Mouse (Mus musculus) cerebellum, postnatal 10 days (tissue): Measurements from ENCODE around the gene Trappc6a.
"Not testable (repeated sequence)": the region's sequence is repeated elsewhere in the genome, so short reads cannot be mapped to it uniquely, and the experiment has no call there.

Experiments
- DNase-seq, 2 experiments: peaks; one replicate each; pipeline ENCODE4 v3.0.0; 2021; ENCODE audit warnings: mixed read lengths in 2 of 2

The Trappc6a gene

DNA sequence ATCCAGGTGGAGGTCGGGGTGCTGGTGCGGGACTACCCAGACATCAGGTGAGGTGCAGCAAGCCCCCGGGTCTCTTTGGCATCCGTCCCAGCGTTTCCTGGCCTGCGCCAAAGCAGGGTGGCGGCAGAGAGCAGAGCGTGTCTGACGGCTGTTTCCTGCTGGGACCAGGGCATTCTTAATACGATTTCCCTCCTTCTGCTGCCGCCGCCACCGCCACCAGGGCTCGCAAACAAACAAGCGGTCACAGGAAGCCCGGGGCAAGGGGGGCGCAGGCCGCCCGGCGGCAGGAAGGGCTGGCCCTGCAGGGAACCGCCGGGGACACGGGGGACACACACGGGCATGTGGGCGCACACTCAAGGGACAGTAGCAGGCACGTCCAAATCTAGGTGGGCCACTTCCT, 16.5 kb upstream of the Trappc6a start:
- peak; percentile 59 to 65 for DNase-seq

DNA sequence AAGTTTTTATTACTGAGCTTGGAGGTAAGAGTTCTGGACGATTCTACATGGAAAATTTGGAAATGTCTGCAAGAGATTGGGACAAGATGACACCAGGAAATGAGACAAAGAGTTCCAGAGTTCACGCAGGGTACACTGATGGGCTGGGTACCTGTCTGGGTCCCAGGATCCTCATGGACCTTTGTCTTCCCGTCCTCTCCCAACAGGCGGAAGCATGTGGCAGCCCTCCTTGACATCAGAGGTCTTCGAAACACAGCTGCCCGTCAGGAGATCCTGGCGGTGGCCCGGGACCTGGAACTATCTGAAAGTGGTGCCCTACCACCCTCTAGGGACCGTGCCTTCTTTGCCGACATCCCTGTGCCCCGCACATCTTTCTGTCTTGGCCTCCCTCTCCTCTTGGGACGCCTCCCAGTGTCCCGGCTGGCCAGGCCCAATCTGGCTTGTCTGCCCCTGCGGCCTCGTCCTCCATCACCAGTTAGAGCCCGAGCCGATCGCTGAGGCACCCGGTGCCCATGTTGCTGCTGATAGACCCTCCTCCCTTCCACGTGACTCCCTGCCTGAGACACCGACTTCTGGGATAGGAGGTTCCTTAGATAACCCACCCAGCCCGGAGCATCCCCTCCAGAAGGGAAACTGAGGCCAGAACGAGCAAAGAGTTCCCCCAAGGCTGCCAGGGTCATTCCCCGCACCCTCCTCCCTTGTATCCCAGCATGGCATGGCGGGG, 13.3 kb upstream of the Trappc6a start:
- DNase-seq = no peak

DNA sequence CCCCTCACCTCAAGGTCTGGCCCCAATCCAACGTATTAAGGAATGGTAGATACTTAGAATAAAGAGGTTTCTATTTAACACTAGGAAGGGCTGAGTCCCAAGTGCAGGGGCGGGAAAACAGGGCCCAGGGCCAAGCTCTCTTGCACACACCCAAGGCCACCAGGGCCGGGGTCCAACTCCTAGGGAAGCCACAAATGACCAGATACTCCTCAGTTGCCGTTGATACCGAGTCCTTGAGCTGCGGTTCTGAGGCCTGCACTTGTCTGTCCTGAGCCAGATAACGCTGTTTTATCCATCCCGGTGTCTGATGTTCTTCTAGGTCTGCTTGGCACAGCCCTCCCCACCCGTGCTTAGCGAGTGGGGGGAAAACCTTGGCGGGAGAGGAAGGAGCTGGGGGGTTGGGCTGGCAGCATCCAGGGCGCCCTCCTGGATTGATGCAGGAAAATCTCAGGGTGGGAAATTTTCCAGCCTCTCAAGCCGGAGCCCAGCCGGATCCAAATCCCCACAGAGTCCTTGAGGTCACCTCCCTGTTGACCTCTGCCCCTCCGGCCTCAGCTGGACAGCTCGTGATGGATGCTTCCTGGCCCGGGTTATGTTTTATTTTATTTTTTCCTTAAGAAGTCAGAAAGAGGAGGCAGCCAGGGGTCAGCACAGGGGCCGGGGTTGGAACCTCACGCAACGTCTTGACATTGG, 12.5 kb upstream of the Trappc6a start:
- no peak for DNase-seq

DNA sequence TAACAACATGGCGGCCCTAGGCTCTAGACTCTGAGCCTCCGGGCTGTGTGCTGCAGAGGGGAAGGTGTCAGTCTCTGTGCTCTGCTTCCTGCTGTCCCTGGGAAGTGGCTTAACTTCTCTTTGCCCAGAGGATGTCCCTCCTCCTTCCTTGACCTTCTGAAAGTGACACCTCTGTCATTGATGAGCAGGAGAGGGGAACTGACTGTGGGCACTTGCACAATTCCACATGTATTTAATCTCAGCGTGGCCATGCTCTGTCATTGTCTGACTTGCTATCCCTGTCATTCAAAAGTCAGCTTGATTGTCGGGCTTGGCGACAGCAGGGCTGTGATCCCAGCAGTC, 12.0 kb upstream of the Trappc6a start:
- DNase-seq = no peak

DNA sequence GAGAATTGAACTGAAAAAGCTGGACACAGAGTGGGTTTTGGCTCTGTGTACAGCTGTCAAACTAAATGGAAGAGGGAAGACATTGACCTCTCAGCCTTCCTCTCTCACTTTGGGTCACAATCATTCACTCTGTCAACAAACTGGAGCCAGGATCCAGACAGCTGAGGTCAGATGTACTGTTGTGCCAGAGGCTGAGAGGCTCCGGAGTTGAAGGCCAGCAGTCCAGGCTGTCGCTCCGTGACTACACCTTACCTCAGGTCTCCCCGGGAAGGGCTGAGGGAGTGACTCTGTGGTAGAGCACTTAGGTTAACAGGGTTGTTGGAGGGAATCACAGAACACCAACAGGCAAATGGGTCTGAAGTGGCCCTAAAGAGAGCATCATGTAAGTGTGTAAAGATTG, 9.9 kb upstream of the Trappc6a start:
- DNase-seq = no peak

DNA sequence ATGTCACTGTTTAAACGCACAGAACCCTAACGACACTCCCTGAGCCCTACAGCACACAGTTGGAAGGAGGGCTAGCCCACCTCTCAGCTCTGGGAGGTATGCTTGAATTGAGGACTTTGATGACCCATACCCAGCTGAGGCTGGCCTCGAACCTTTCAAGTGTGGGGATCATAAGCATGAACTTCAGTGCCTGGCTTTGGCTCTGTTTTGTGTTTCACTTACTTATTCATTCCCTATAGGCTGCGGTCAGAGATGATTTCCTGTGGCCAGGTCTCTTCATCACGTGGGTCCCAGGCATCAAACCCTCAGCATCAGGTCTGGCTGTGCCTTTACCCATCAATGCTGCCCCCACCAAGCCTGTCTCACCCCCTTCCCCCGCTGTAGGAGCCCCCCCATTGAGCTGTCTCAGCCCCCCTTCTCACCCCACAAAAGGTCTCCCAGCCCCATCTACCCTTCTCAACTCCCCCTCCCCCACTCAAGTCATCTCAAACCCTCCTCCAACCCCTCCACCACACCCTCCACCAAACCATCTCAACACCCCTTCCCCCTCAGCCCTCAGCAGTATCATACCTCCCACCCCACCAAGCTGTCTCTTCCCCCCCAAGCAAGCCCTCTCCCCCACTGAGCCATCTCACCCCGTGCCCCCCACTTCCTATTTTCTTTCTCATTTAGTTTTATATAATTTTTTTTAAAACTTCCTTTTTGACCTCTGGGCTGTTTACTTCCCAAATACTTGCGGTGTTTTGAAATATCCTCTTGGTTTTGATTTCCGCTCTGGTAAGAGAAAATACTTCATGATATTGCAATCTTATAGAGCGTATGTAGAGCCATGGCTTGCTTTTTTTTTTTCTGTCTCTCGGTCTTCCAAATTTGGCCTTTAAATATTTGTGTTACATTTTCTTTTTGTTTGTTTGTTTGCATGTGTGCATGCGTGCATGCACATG, 7.5 kb upstream of the Trappc6a start:
- DNase-seq = no peak

DNA sequence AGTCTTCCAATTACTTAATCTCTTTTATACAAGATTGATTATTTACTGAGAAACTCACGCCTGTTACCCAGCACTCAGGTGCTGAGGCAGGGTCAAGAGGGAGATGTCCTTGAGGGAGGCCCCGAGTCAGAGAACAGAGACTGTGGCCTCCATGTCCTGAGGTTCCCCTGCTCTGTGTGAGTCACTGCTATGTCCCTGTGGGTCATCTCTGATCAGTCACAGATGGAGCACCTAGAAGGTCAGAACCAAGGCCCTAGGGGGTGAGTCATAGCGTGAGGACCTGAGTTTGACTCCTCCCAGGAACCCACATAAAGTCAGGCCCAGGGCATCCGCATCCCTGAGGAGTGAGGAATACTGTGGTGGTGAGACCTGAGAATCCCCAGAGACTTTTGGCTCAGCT, 6.5 kb upstream of the Trappc6a start:
- no peak for DNase-seq

DNA sequence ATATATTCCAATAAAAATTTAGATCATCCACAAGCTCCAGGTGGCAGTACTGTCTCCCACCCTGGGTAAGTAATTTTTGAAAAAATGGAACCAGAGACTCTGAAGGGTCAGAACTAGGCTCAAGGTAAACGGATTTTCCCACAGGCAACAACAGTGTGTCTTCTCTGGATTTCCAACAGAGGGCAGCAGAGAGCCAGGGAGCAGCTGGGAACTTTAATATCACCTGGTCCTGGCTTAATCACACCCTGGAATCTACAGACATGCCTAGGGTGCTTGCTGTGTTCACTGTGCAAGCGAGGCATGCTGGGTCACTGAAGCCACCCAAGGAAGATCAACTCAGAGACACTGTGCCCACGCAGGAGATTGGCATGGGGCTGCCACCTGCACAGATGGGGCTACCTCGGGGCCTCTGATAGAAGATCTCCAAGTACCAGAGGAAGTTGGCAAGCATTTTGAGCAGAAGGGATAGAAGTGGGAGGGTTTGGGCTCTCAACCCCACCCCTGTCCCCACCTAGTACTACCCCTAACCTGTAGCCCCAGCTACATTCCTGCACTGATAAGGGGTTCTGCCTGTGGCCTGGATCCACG, 4.6 kb upstream of the Trappc6a start:
- peak; percentile 81 to 91 for DNase-seq

DNA sequence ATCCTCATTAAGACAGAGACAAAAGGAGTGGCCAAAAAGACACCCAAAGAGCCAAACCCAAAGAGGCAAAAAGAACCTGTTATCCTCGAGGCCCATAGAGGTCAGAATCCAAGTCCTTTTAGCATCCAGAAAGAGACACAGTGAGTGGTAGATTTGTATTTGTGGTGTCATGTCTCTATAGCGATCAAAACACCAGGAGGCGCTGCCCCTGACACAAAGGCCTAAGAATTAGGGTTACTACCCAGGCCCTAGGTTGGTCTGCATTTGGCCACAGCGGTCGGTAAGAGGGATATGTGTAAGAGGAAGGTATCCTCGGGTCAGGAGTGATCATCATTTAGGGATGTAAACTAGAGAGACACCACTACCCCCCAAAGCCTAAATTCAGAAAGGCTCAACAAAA, 1.9 kb upstream of the Trappc6a start:
- DNase-seq = peak in 1 of 2 experiments; percentile 29

DNA sequence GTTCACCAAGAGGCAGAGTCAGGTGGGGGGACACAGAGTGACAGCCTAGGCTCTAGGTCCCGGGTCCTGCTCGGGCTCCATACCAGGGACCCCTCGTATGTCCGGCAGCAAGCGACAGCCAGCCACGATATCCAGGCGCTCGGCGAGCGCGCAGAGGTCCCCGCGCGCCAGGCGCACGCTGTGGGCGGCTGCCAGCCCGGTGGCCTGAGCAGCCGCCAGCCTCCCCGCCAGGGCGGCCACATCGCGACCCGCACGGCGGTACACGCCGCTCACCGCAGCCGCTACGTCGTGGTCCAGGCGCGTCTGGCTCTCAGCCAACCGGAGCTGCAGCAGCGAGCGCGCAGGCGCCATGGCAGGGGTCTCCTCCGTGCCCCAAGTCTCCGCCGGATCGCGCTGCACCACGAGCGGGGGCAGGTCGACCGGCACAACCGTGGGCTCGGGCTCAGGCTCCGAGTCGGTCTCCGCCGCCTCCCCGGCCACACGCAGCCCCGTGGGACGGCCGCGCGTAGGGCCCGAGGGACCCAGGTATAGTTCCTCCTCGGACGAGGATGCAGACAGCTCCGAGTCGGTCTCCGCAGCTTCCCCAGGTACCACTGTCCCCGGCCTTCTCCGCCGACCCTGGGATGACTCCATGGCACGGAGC, 1.1 kb upstream of the Trappc6a start:
- peak; percentile 80 to 83 for DNase-seq

DNA sequence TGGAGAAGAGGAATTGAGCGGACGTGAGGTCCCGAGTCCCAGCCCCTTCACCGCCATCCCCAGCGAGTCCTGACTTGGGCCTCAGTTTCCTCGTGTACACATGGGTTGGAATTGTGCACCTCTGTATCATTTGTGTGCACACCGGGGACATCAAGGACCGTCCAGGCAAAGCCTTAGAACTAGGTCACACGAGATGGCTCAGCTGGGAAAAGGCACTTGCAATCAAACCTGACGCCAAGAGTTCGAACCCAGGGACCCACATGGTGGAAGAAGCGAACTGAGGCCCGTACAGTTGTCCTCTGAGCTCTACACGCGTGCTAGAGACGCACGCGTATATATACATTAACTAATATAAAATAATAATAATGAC, 598 bp upstream of the Trappc6a start:
- peak in 1 of 2 experiments; percentile 35 for DNase-seq

DNA sequence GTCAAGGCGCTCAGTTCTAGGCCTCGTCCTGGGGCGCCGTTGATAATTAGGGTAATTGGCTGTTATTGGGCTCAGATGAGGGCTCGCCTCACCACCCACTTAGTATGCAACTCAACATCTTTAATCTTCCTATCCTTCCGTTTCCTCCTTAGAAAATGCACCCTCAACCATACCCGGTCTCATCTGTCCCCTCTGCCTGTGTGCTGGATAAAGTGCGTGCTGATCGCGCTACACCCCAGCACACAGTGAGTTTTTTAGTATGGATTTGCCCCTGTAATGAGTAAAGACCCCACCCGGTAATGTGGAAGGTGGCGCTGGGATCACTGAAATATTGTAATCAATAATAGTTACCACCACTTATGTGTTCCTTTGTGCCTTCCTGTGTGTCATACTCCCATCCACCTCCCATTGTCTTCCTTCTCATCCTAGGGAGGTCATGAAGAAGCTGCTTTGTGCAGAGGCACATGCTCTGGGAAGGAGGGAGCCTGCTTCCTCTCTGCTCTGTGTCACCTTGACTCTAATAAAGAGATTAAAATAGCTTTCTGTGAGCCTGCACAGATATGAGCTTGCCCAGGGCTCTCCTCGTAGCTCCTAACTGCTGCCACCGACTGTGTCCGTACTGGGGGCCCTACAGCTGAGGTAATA, 851 bp downstream of the Trappc6a start:
- peak in 1 of 2 experiments; percentile 16 for DNase-seq

DNA sequence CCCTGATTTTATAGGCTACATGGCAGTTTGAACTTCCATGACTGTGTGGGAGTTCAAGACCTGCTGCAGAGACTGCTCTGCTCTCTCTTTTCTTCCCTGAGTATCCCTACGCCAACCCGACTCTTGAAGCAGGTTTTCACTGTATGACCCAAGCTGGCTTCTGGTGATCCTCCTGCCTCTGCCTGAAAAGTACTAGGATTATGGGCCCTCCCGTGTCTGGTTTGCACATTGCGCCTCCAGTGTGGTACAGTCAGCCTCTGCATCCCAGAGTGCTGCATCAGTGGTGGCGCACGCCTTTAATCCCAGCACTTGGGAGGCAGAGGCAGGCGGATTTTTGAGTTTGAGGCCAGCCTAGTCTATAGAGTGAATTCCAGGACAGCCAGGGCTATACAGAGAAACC, 1.6 kb downstream of the Trappc6a start:
- peak in 1 of 2 experiments; percentile 12 for DNase-seq

DNA sequence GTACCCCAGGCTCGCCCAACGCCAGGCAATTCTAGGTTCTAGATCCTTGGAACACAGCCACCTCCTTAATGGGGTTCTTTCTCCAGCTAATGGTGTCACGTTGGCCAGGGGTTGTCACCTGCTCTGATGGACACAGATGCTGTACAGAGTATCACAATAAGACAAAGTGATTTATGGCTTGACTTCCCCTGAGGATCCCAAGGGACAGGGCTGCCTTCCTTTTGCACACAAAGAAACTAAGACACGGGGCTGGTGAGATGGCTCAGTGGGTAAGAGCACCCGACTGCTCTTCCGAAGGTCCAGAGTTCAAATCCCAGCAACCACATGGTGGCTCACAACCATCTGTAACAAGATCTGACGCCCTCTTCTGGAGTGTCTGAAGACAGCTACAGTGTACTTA, 3.7 kb downstream of the Trappc6a start:
- not testable (repeated sequence) for DNase-seq

DNA sequence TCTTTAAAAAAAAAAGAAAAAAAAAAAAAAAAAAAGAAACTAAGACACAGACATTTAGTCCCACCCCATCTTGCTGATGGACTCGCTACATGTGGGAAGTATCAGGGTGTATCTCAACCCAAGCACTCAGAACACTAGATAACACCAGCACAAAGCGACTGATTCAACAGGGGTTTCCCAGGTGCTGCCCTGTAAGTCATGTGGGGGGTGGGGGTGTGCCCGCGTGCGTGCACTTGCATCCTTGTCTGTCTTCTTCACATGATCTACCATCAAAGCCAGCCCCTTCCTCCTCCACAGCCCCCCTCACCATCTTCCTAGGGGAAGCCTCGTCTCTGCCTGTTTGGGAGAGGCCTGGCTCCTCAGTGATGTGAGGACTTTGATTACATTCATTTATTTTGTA, 4.2 kb downstream of the Trappc6a start:
- DNase-seq = no peak

DNA sequence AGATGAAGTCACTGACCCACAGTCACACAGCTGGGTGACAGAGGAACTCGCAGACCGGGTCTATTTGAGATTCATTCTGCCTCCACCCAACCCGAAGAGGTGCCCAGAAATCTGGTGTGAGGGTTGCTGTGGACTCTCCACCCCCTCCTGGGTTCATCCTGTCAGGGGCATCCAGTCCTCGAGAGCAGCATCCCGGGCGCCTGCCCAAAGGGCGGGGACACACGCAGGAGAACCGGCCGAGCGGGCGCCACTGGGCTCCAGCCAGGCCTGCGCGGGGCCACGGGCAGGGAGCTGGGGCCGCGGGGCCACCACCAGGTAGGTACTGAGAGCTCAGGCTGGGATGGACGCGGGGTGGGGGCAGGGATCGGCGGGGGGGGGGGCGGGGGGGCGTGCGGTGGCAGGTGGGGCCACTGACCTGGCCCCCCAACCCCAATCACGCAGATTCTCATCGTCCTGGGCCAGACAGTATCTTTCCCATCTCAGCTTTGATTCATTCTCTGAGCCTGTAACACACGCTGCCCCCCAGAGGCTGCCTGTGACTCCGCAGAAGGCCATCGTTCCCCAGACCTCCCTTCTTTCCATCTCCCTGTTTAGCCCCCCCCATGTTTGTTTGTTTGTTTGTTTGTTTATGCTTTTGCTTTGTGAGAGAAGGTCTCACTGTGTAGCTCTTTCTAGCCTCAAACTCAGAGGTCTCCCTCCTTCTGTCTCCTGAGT, 9.6 kb downstream of the Trappc6a start, which contains the start of gene Nkpd1:
TSS of gene Nkpd1 (plus strand) at position 187 of the 714 bp plus-strand sequence.
- DNase-seq = peak; percentile 64 to 69

DNA sequence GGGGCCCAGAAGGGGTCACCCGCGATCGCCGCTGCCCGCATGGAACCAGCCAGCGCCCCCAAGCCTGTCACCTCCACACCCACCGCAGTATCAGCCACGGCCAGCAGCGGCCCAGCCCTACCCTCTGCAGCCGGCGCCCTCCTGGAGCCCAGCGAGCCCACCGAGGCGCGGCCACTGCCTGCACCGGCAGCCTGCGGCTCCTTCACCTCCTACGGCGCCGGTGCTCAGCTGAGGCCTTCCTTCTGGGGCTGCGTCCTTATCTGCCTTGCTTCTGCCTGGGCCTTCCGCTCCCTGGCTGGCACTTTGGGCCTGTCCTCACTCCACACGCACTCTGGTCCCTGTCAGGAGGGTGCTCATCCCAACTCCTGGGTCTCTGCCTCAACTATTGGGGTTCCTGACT, 11.8 kb downstream of the Trappc6a start:
- peak in 1 of 2 experiments; percentile 13 for DNase-seq

DNA sequence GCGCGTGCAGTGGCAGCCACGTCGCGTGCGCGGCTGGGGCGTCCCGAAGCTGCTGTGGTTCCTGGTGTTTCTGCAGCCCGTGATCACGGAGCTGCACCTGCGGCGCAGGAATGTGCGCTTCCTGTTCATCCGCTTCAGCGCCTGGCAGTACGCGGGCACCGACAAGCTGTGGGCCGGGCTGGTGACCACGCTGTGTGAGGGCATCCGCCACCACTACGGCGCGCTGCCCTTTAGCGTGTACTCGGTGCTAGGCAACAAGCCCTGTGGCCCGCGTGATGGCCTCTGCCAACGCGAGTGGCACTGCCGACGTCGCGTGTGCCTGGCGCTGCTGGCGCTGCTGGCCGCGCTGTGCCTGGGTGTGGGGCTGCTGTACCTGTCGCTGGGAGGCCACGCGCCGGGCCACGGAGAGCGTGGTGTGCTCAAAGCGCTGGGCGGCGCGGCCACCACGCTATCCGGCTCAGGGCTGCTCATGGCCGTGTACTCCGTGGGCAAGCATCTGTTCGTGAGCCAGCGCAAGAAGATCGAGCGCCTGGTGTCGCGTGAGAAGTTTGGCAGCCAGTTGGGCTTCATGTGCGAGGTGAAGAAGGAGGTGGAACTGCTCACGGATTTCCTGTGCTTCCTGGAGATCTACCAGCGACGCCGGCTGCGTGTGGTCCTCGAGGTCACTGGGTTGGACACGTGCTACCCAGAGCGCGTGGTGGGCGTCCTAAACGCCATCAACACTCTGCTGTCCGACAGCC, 15.0 kb downstream of the Trappc6a start:
- DNase-seq = peak; percentile 55 to 58

DNA sequence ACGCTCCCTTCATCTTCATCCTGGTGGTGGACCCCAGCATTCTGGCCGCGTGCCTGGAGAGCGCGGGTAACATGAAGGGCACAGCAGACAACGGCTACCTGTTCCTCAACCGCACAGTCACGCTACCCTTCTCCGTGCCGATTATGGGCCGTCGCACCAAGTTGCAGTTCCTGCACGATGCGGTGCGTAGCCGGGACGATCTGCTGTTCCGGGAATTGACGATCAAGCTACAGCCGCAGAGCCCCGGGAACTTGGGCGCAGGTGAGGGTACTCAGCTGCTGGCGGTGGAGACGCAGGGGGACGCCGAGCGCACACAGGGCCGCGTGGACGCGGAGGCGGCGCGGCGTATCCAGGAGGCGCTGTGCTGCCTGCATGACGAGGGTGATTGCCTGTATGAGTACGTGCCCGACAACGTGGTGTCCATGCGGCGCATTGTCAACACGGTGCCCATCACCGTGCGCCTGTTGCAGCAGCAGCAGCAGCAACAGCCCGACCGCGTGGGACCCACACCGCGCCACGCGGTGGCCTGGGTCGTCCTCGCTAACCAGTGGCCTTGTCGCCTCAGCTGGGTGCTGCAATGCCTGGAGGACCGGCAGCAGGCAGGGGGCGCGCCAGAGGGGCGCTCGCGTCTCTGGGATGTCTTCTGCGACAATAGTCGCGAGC, 15.7 kb downstream of the Trappc6a start:
- DNase-seq = peak; percentile 67 to 72
